Mouse (Mus musculus): ENCODE measurements around the gene Mefv.

DNA sequence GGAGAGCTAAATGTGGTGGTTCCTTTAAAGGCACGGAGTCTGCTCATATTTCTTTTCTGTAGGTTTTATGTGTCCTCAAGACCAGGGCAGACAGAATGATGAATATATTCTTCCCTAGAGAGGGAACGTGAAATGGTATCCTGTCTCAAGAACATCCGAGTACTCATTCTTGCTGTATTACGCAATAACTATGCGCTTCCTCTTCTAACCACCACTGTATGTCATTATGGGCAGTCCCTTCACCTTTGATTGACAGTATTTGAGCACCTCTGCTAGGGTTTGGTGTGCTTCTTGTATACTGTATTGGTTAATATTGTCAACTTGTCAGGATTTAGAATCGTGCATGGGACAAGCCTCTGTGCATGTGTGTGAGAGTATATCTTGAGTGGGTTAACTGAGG is 11.2 kb downstream of the Mefv start:
- TF ChIP-seq POLR2A (IDR thresholded peaks at IDR 0.05; ENCODE audit: control insufficient read depth in 1 of 2, insufficient read depth in 1 of 2, low read depth in 1 of 2, low read length in 2 of 2, poor library complexity in 1 of 2) (no peak), CTCF (IDR thresholded peaks at IDR 0.05 in 2 of 3, conservative IDR thresholded peaks at IDR 0.05 in 1 of 3; ENCODE audit: control insufficient read depth in 1 of 3, insufficient read depth in 1 of 3, low read depth in 2 of 3, low read length in 3 of 3, poor library complexity in 1 of 3, severe bottlenecking in 1 of 3) (no peak), ZC3H11A (IDR thresholded peaks at IDR 0.05; ENCODE audit: low read depth, low read length) (no peak), ZNF384 (IDR thresholded peaks at IDR 0.05; ENCODE audit: low read depth, low read length) (no peak), KAT2A (conservative IDR thresholded peaks at IDR 0.05; ENCODE audit: low read depth, low read length) (no peak)
